ENCODE assay signal across 8 mouse cellular contexts in genomic region chr2:131053851-131054645, GRCm38 (mm10). TPM values are rescaled to one million over a fixed set of nuclear protein-coding genes. Genes with fewer than 3 reads are reported as not detected.
A peak's percentile ranks its signal among the peaks of the same experiment; 100 is the strongest.
DNase-seq lines count a peak whose midpoint lies in the region; ATAC-seq lines count a peak whose summit lies in the region.

No protein-coding gene starts in this region.

- H3K9me3 ChIP-seq in forebrain, embryonic 13.5 days (replicated peaks), result no peaks in the 10 kb centered on the region
- H3K9me3 ChIP-seq in liver, embryonic 12.5 days (replicated peaks), result no peaks in the 10 kb centered on the region

- DNase-seq in retina, embryonic 14.5 days (ENCODE audit: low spot score), result peak; percentile 14
- DNase-seq in retina, postnatal 1 day, result no peak
- peak; percentile 30 for DNase-seq in thymus, postnatal 14 days
- DNase-seq in layer of hippocampus, adult 18-20 months (ENCODE audit: low spot score in 2 of 2), result no peak
- no peak for DNase-seq in adrenal gland, postnatal 10 days
- no peak for DNase-seq in adrenal gland, postnatal 25 days

- H3K4me1 ChIP-seq in forebrain, embryonic 13.5 days, result peaks cover 24% of the 10 kb centered on the region
- H3K4me1 ChIP-seq in liver, embryonic 12.5 days, result peaks cover 52% of the 10 kb centered on the region

- WGBS in forebrain, embryonic 13.5 days, result under 1% methylated on average over 45 of the region's 45 CpGs
- 3% methylated on average over 45 of the region's 45 CpGs for WGBS in liver, embryonic 12.5 days (ENCODE audit: insufficient replicate concordance)

- peak overlapping the region; percentile 29 for H3K4me3 ChIP-seq in forebrain, embryonic 13.5 days
- peak overlapping the region; percentile 33 for H3K4me3 ChIP-seq in liver, embryonic 12.5 days

- peaks cover 67% of the 10 kb centered on the region for H3K27me3 ChIP-seq in forebrain, embryonic 13.5 days
- peaks cover 89% of the 10 kb centered on the region for H3K27me3 ChIP-seq in liver, embryonic 12.5 days (replicated peaks)

- H3K4me2 ChIP-seq in forebrain, embryonic 13.5 days, result peak overlapping the region; percentile 56
- peak overlapping the region; percentile 45 for H3K4me2 ChIP-seq in liver, embryonic 12.5 days

- H3K27ac ChIP-seq in forebrain, embryonic 13.5 days, result no peak overlapping the region
- H3K27ac ChIP-seq in liver, embryonic 12.5 days, result no peak overlapping the region

- H3K36me3 ChIP-seq in forebrain, embryonic 13.5 days (ENCODE audit: poor library complexity, severe bottlenecking), result no peaks in the 10 kb centered on the region
- H3K36me3 ChIP-seq in liver, embryonic 12.5 days, result no peaks in the 10 kb centered on the region

- no peak overlapping the region for H3K9ac ChIP-seq in forebrain, embryonic 13.5 days
- H3K9ac ChIP-seq in liver, embryonic 12.5 days, result no peak overlapping the region

- ATAC-seq in forebrain, embryonic 13.5 days, result no peak; the same call in 1 of the 2 replicates
- no peak for ATAC-seq in liver, embryonic 12.5 days

RNA-seq across cellular contexts. Expression of gene Adam33, which starts 9.6 kb away (rescaled TPM):
- polyA plus RNA-seq in forebrain, embryonic 13.5 days (2015; fragmentation: Nextera tagmentation; extraction: Ambion mirVana), result 0.34 and 0.39 TPM in 2 replicates
- polyA plus RNA-seq in liver, embryonic 12.5 days (2016; fragmentation: Nextera tagmentation; extraction: Ambion mirVana), result 0.62 and 0.90 TPM in 2 replicates
- total RNA-seq in layer of hippocampus, adult 18-20 months (2021), result under 1 TPM; 0.18 to 0.74 TPM
- 1 to 10 TPM; 2.4 to 3.9 TPM for total RNA-seq in adrenal gland, postnatal 10 days (2021)
- 3.8 and 4.8 TPM in 2 replicates for total RNA-seq in adrenal gland, postnatal 25 days (2021)

RNA-seq across cellular contexts. Expression of gene Gfra4, which starts 11.2 kb away (rescaled TPM):
- polyA plus RNA-seq in forebrain, embryonic 13.5 days (2015; fragmentation: Nextera tagmentation; extraction: Ambion mirVana), result 10.8 and 14.9 TPM in 2 replicates
- polyA plus RNA-seq in liver, embryonic 12.5 days (2016; fragmentation: Nextera tagmentation; extraction: Ambion mirVana), result 0.86 and 1.6 TPM in 2 replicates
- total RNA-seq in layer of hippocampus, adult 18-20 months (2021), result 10 to 100 TPM; 61.4 to 65.5 TPM
- 10 to 100 TPM in 1 of 2 experiments, 1 to 10 TPM in 1; 8.5 to 15.1 TPM for total RNA-seq in adrenal gland, postnatal 10 days (2021)
- 4.2 and 6.3 TPM in 2 replicates for total RNA-seq in adrenal gland, postnatal 25 days (2021)

RNA-seq across cellular contexts. Expression of gene Siglec1, which starts 32.5 kb away (rescaled TPM):
- polyA plus RNA-seq in forebrain, embryonic 13.5 days (2015; fragmentation: Nextera tagmentation; extraction: Ambion mirVana), result 0.08 TPM in 2 replicates
- polyA plus RNA-seq in liver, embryonic 12.5 days (2016; fragmentation: Nextera tagmentation; extraction: Ambion mirVana), result 0.36 and 0.42 TPM in 2 replicates
- under 1 TPM; 0.36 to 0.47 TPM for total RNA-seq in layer of hippocampus, adult 18-20 months (2021)
- total RNA-seq in adrenal gland, postnatal 10 days (2021), result 1 to 10 TPM; 3.8 to 3.9 TPM
- 2.6 and 2.7 TPM in 2 replicates for total RNA-seq in adrenal gland, postnatal 25 days (2021)

Comparison
In these comparisons a context has a peak if more than half of its experiments do, and no peak if none do; other contexts are left out.
1. DNase-seq: peak in retina, embryonic 14.5 days (single experiment) and thymus, postnatal 14 days (single experiment); none in retina, postnatal 1 day (single experiment), layer of hippocampus, adult 18-20 months (0 of 2), adrenal gland, postnatal 10 days (single experiment) and adrenal gland, postnatal 25 days (single experiment).